Mouse (Mus musculus) midbrain, embryonic 13.5 days (tissue): ENCODE results near the gene Afdn. TPM values are rescaled to one million over a fixed set of nuclear protein-coding genes. Genes with fewer than 3 reads are reported as not detected.
"Not testable (repeated sequence)": the region's sequence is repeated elsewhere in the genome, so short reads cannot be mapped to it uniquely, and the experiment has no call there.

Experiments used
- ATAC-seq: fragments of 200-750 bp; cut with Nextera tagmentation; 2 replicates; pipeline ENCODE4 v1.8.0; 2017; ENCODE audit warnings: mild to moderate bottlenecking, moderate TSS enrichment, moderate library complexity
- H3K27ac ChIP-seq: fragments of 300-500 bp; sonication (generic); 2 replicates; pipeline ENCODE4 v1.5.1; 2015; ENCODE audit warnings: inconsistent platforms, mild to moderate bottlenecking, moderate library complexity
- H3K27me3 ChIP-seq: fragments of 300-500 bp; sonication (generic); 2 replicates; pipeline ENCODE4 v1.6.1; 2015; ENCODE audit warnings: mild to moderate bottlenecking, inconsistent platforms
- H3K36me3 ChIP-seq: fragments of 300-500 bp; sonication (generic); 2 replicates; pipeline ENCODE4 v1.6.1; 2015; ENCODE audit warnings: mild to moderate bottlenecking, inconsistent platforms
- H3K4me1 ChIP-seq: fragments of 300-500 bp; sonication (generic); replicated peaks from 2 replicates; pipeline ENCODE4 v1.6.1; 2015; ENCODE audit warnings: inconsistent platforms
- H3K4me2 ChIP-seq: fragments of 300-500 bp; sonication (generic); replicated peaks from 2 replicates; pipeline ENCODE4 v1.6.1; 2015; ENCODE audit warnings: moderate library complexity, mild to moderate bottlenecking, inconsistent platforms
- H3K4me3 ChIP-seq: fragments of 300-500 bp; sonication (generic); replicated peaks from 2 replicates; pipeline ENCODE4 v1.5.1; 2015; ENCODE audit warnings: mild to moderate bottlenecking, inconsistent platforms
- H3K9ac ChIP-seq: fragments of 300-500 bp; sonication (generic); replicated peaks from 2 replicates; pipeline ENCODE4 v1.6.1; 2015; ENCODE audit warnings: mild to moderate bottlenecking, inconsistent platforms
- H3K9me3 ChIP-seq: fragments of 300-500 bp; sonication (generic); 2 replicates; pipeline ENCODE4 v1.6.1; 2016; ENCODE audit warnings: mild to moderate bottlenecking, inconsistent platforms
- WGBS: fragments of 180-500 bp; shearing (Covaris S2); methylation state at CpG from one replicate; pipeline ENCODE4 v1.1.7; 2015; 5-methylcytosine and 5-hydroxymethylcytosine counted together
- polyA plus RNA-seq: library from polyadenylated mRNA; unstranded; fragments of >200 nt; fragmentation: Nextera tagmentation; extraction: Ambion mirVana; gene quantifications from 2 replicates; pipeline ENCODE4 v1.2.1, GENCODE M21; 2015

Gene Afdn
- polyA plus RNA-seq, 1 experiment from 2014 or later, result 165 TPM

- not testable (repeated sequence) for H3K9me3 ChIP-seq, H3K27ac ChIP-seq, H3K4me2 ChIP-seq, H3K27me3 ChIP-seq, ATAC-seq, H3K9ac ChIP-seq, H3K4me3 ChIP-seq, H3K4me1 ChIP-seq
- WGBS, result 89% methylated on average over 7 of the region's 7 CpGs
- H3K36me3 ChIP-seq, result peaks cover 82% of the 10 kb centered on the region
Observed at GRCm38 (mm10) chr17:13853883-13854282, 93.5 kb downstream of the Afdn start.

GRCm38 (mm10) chr17:13855396-13855795 lies 95.1 kb downstream of the Afdn start:
- 81% methylated on average over 1 of the region's 1 CpGs for WGBS
- Histone ChIP-seq H3K4me1 (peaks cover 6% of the 10 kb centered on the region; the same call in 1 of the 2 replicates), H3K9me3 (no peaks in the 10 kb centered on the region)

GRCm38 (mm10) chr17:13856429-13857090 lies 96.2 kb downstream of the Afdn start:
- Histone ChIP-seq H3K9ac (no peak overlapping the region), H3K4me1 (peaks cover 6% of the 10 kb centered on the region; the same call in 1 of the 2 replicates), H3K27ac (no peak overlapping the region), H3K4me2 (no peak overlapping the region), H3K4me3 (no peak overlapping the region), H3K27me3 (no peaks in the 10 kb centered on the region), H3K9me3 (no peaks in the 10 kb centered on the region), H3K36me3 (peaks cover 76% of the 10 kb centered on the region)
- 94% methylated on average over 5 of the region's 5 CpGs for WGBS
- ATAC-seq, result no peak

More at GRCm38 (mm10) chr17:13855396-13855795, 95.1 kb downstream of the Afdn start:
- Histone ChIP-seq H3K4me2 (no peak overlapping the region), H3K36me3 (peaks cover 76% of the 10 kb centered on the region), H3K27ac (no peak overlapping the region), H3K4me3 (no peak overlapping the region), H3K27me3 (no peaks in the 10 kb centered on the region), H3K9ac (no peak overlapping the region)
- ATAC-seq, result no peak

- H3K4me3 ChIP-seq, result no peak overlapping the region
- H3K9ac ChIP-seq, result no peak overlapping the region
- H3K4me1 ChIP-seq, result no peaks in the 10 kb centered on the region
- H3K4me2 ChIP-seq, result no peak overlapping the region
- H3K9me3 ChIP-seq, result no peaks in the 10 kb centered on the region
- no peak for ATAC-seq
- no peaks in the 10 kb centered on the region for H3K27me3 ChIP-seq
- no peak overlapping the region for H3K27ac ChIP-seq
- 96% methylated on average over 5 of the region's 5 CpGs for WGBS
- peaks cover 62% of the 10 kb centered on the region for H3K36me3 ChIP-seq
Observed at GRCm38 (mm10) chr17:13865340-13865739, 105.0 kb downstream of the Afdn start.

- WGBS, result 92% methylated on average over 3 of the region's 3 CpGs
- Histone ChIP-seq H3K4me3 (no peak overlapping the region), H3K36me3 (peaks cover 63% of the 10 kb centered on the region), H3K4me2 (no peak overlapping the region), H3K9ac (no peak overlapping the region), H3K4me1 (no peaks in the 10 kb centered on the region), H3K9me3 (no peaks in the 10 kb centered on the region), H3K27ac (no peak overlapping the region), H3K27me3 (no peaks in the 10 kb centered on the region)
- no peak for ATAC-seq
Observed at GRCm38 (mm10) chr17:13866951-13867351, 106.6 kb downstream of the Afdn start.

GRCm38 (mm10) chr17:13867475-13867874 lies 107.1 kb downstream of the Afdn start:
- H3K4me1 ChIP-seq, result no peaks in the 10 kb centered on the region
- H3K4me3 ChIP-seq, result no peak overlapping the region
- H3K36me3 ChIP-seq, result peaks cover 60% of the 10 kb centered on the region
- no peaks in the 10 kb centered on the region for H3K9me3 ChIP-seq
- ATAC-seq, result no peak
- no peak overlapping the region for H3K4me2 ChIP-seq
- WGBS, result 81% methylated on average over 6 of the region's 6 CpGs
- no peak overlapping the region for H3K27ac ChIP-seq
- no peak overlapping the region for H3K9ac ChIP-seq
- no peaks in the 10 kb centered on the region for H3K27me3 ChIP-seq

- Histone ChIP-seq H3K9me3 (no peaks in the 10 kb centered on the region), H3K27me3 (no peaks in the 10 kb centered on the region), H3K4me2 (no peak overlapping the region), H3K27ac (no peak overlapping the region), H3K4me3 (no peak overlapping the region), H3K4me1 (no peaks in the 10 kb centered on the region), H3K9ac (no peak overlapping the region), H3K36me3 (peaks cover 51% of the 10 kb centered on the region)
- WGBS, result 71% methylated on average over 1 of the region's 1 CpGs
- ATAC-seq, result no peak
Observed at GRCm38 (mm10) chr17:13870236-13870635, 109.9 kb downstream of the Afdn start.

GRCm38 (mm10) chr17:13874245-13874644 lies 113.9 kb downstream of the Afdn start:
- H3K9me3 ChIP-seq, result no peaks in the 10 kb centered on the region
- peaks cover 50% of the 10 kb centered on the region for H3K36me3 ChIP-seq
- 92% methylated on average over 1 of the region's 1 CpGs for WGBS
- H3K4me1 ChIP-seq, result no peaks in the 10 kb centered on the region
- no peak overlapping the region for H3K9ac ChIP-seq
- H3K27ac ChIP-seq, result no peak overlapping the region
- H3K4me3 ChIP-seq, result no peak overlapping the region
- H3K4me2 ChIP-seq, result no peak overlapping the region
- no peak for ATAC-seq
- H3K27me3 ChIP-seq, result no peaks in the 10 kb centered on the region

- Histone ChIP-seq H3K4me1 (no peaks in the 10 kb centered on the region), H3K9ac (no peak overlapping the region), H3K36me3 (peaks cover 41% of the 10 kb centered on the region), H3K27ac (no peak overlapping the region), H3K4me2 (no peak overlapping the region), H3K4me3 (no peak overlapping the region), H3K9me3 (no peaks in the 10 kb centered on the region), H3K27me3 (no peaks in the 10 kb centered on the region)
- no peak for ATAC-seq
Observed at GRCm38 (mm10) chr17:13877460-13877859, 117.1 kb downstream of the Afdn start.

GRCm38 (mm10) chr17:13879731-13880130 lies 119.4 kb downstream of the Afdn start:
- H3K27me3 ChIP-seq, result no peaks in the 10 kb centered on the region
- ATAC-seq, result no peak
- H3K4me2 ChIP-seq, result no peak overlapping the region
- no peak overlapping the region for H3K27ac ChIP-seq
- H3K9ac ChIP-seq, result no peak overlapping the region
- H3K9me3 ChIP-seq, result no peaks in the 10 kb centered on the region
- H3K4me1 ChIP-seq, result no peaks in the 10 kb centered on the region
- H3K4me3 ChIP-seq, result no peak overlapping the region
- H3K36me3 ChIP-seq, result peaks cover 51% of the 10 kb centered on the region
- 86% methylated on average over 1 of the region's 1 CpGs for WGBS

GRCm38 (mm10) chr17:13883540-13883939 lies 123.2 kb downstream of the Afdn start:
- Histone ChIP-seq H3K4me3 (no peak overlapping the region), H3K27me3 (no peaks in the 10 kb centered on the region), H3K9ac (no peak overlapping the region), H3K4me2 (no peak overlapping the region), H3K9me3 (no peaks in the 10 kb centered on the region), H3K4me1 (no peaks in the 10 kb centered on the region), H3K36me3 (peaks cover 71% of the 10 kb centered on the region), H3K27ac (no peak overlapping the region)
- ATAC-seq, result no peak
- 93% methylated on average over 5 of the region's 5 CpGs for WGBS

- H3K27me3 ChIP-seq, result no peaks in the 10 kb centered on the region
- no peak overlapping the region for H3K27ac ChIP-seq
- no peak overlapping the region for H3K4me2 ChIP-seq
- no peak overlapping the region for H3K9ac ChIP-seq
- no peaks in the 10 kb centered on the region for H3K9me3 ChIP-seq
- 91% methylated on average over 7 of the region's 7 CpGs for WGBS
- H3K36me3 ChIP-seq, result peaks cover 49% of the 10 kb centered on the region
- H3K4me3 ChIP-seq, result no peak overlapping the region
- no peaks in the 10 kb centered on the region for H3K4me1 ChIP-seq
- ATAC-seq, result no peak
Observed at GRCm38 (mm10) chr17:13889818-13890434, 129.6 kb downstream of the Afdn start.

- Histone ChIP-seq H3K4me1 (no peaks in the 10 kb centered on the region), H3K4me3 (no peak overlapping the region), H3K9ac (no peak overlapping the region), H3K36me3 (peaks cover 43% of the 10 kb centered on the region), H3K9me3 (no peaks in the 10 kb centered on the region), H3K27ac (no peak overlapping the region), H3K27me3 (no peaks in the 10 kb centered on the region), H3K4me2 (no peak overlapping the region)
- no peak for ATAC-seq
- WGBS, result 88% methylated on average over 1 of the region's 1 CpGs
Observed at GRCm38 (mm10) chr17:13890932-13891331, 130.6 kb downstream of the Afdn start.
